Mouse (Mus musculus) cerebellum, postnatal 14 days (tissue): ENCODE measurements around the gene Acsl3.

Source experiments
- DNase-seq, 2 experiments: peaks; one replicate each; pipeline ENCODE4 v3.0.0; 2021; ENCODE audit warnings: mixed read lengths in 2 of 2

Gene Acsl3

GRCm38 (mm10) chr1:78657671-78658440 is at the start of gene Acsl3, which contains the start of gene Utp14b:
Gene Acsl3, plus strand, starts transcription at chr1:78657825.
Gene Utp14b, plus strand, starts transcription at chr1:78658038.
- DNase-seq: peak; percentile 97 to 98

DNA sequence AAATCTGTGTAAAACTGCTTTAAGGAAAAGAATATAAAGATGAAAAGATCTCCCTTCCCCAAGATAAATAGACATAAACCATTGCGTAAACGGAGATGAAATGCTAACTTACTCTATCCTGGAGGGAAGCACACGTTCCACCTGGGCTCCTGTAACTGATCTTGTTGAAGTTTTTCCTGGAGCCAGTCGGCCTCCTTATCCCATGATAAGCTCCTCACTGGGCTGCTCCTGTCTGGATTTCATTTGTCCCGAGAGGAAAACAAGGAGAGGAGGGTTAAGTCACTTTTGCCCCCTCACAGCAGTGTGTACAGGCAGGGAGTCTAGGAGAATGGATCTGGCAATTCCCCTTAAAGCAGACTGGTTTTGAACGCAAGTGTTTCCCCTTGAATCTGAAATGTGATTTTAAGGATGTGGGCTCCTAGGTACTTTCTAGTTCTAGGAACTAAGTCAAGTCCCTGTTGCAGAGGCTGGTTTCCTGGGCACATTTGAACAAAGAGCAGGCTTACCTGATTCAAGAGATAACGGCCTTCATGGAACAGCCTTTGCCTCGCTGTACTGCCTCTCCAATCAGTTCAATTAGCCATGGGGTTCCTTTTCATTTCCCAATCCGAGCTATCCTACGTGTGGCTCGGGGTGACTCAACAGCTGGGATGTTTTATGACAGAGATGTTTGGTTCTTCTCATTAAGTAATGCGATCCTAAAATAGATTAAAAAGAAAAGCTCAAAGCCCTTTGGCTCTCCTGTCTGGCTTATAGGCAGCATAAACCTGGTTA is 48.3 kb upstream of the Acsl3 start:
- no peak for DNase-seq

DNA sequence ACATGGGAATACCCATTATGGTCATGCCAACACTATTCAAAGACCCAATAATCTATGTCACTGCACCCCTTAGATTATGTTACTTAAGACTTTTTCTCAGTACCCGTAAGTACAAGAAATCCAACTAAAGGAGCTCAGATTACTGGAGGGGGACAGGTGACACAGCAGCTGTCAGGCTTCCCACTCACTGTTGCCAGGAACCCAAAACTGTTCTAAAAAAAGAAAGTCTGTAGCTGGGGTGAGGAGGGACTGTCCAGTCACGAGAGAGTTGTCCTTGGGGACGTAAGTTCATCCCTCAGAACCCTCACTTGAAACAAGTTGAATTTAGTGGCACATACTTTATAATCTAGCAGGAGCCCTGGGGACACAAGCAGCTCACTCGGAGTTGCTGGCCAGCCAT is 46.6 kb upstream of the Acsl3 start:
- DNase-seq: no peak

- no peak for DNase-seq
Measured at GRCm38 (mm10) chr1:78612959-78613358, 44.7 kb upstream of the Acsl3 start.

GRCm38 (mm10) chr1:78624352-78624751 is 33.3 kb upstream of the Acsl3 start:
- no peak for DNase-seq

DNA sequence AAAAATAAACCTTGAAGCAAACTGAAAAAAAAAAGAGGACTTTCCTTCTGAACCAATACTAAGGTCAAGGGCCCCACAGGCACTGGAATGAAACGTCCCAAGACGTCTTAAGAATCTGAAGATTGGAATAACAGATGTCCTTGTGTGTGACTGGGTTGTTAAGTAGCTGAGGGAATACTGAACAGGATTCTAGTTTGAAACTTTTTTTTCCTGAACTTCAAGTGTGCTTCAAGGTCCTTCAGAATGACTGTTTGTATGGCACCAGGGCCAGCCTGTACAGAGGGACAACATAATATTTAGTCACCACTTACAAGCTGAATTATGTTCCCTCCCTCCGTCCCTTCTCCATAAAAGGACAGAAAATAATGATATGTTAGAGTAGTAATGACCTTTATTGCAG is 23.1 kb upstream of the Acsl3 start:
- no peak for DNase-seq

GRCm38 (mm10) chr1:78640871-78641270 is 16.8 kb upstream of the Acsl3 start:
- DNase-seq: no peak

DNA sequence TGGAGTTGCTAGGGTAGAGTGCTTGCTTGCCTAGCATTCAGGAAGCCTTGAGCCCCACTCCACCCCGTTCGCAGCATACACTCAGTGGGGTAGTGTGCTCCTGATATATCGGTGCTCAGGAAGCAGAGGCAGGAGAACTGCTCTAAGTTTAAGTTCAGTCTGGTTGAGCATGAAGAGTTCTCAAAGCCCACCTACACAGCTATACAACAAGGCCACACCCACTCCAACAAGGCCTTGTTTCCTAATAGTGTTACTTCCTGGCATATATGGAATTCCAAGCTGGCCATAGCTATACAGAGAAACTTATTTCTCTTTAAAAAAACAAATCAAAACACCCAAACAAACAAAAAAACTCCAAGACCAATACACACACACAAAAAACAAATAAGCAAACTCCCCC is 15.8 kb upstream of the Acsl3 start:
- DNase-seq: no peak

DNA sequence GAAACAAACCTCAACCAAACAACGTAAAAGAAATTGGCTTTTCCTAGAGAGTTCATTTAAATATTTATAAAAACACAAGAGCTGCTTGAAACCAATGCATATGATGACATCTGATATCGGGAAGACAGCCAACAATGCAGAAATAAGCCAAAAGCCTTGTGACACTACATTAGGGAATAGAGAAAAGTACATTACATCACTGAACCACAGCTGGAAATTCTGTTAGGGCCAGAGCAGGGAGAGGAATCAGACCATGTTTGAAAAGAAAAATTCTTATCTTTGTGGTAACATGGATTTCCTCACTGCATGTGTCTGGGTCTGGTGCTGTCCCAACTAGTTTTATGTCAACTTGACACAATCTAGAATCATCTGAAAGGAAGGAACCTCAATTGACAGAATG is 15.4 kb upstream of the Acsl3 start:
- DNase-seq: no peak

- DNase-seq: no peak
Measured at GRCm38 (mm10) chr1:78647317-78647885, 10.2 kb upstream of the Acsl3 start.

DNA sequence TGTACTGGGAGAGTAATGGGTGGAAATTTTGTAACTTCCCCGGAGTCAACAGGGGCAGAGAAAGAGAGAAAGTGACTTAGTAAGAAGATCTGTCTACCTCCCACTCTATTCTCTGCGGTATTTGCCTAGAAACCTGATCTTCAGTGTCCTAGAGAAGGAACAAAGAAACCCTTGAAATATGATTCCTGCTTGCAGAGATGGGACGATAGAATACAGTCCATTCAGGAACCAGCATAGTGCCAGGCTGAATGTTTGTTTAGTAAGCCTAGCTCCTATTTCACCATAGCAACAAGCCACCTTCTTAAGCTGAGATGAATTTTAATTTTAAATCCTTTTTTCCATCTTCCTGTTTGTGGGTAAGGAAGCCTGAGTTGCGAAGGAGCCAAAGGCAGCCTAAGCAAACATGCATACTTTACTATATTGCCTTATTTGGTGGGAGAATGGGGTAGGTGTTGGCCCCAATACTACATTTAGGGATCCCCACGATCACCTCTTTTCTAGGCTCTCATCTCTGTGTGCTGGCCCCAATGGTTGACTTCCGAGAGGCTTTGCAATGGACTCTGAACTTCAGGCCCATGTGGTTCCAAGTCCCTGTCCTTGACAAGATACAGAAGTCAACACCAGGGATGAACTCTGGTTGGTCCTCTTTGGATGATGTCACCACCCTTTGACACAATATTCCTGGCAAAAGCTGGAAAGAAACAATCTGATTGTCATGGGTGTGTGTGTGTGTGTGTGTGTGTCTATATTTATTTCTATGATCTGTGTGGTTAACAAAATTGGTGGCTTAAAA is 8.2 kb upstream of the Acsl3 start:
- DNase-seq: no peak

DNA sequence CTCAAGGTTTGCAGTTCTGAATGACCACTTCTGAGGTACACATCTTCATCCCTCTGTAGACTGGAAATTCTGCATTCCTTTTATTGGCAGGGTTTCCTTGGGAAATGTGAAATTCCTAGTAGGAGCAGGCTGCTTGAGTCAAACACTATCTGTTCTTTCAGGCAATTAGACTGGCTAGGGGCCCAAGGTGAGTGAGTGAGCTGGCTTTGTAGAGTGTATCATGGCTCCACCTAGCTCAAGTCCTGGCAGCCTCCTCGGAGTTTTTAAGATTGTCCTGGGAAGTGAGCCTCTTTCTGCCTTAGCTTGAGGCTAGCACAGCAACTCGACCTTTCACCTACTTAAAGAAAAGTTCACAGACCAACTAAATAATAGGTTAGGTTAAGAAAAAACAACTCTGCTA is 1.2 kb upstream of the Acsl3 start:
- peak; percentile 23 to 27 for DNase-seq

- peak in 1 of 2 experiments; percentile 15 for DNase-seq
Measured at GRCm38 (mm10) chr1:78657021-78657629, 500 bp upstream of the Acsl3 start.

GRCm38 (mm10) chr1:78658441-78659269 is 1.0 kb downstream of the Acsl3 start:
- DNase-seq: peak; percentile 19 to 21

GRCm38 (mm10) chr1:78659270-78659823 is 1.7 kb downstream of the Acsl3 start:
- DNase-seq: peak in 1 of 2 experiments; percentile 17

GRCm38 (mm10) chr1:78664326-78664725 is 6.7 kb downstream of the Acsl3 start:
- peak; percentile 12 to 30 for DNase-seq

GRCm38 (mm10) chr1:78665954-78666499 is 8.4 kb downstream of the Acsl3 start:
- DNase-seq: no peak

- no peak for DNase-seq
Measured at GRCm38 (mm10) chr1:78666585-78666984, 9.0 kb downstream of the Acsl3 start.

GRCm38 (mm10) chr1:78682291-78682690 is 24.7 kb downstream of the Acsl3 start:
- DNase-seq: no peak

DNA sequence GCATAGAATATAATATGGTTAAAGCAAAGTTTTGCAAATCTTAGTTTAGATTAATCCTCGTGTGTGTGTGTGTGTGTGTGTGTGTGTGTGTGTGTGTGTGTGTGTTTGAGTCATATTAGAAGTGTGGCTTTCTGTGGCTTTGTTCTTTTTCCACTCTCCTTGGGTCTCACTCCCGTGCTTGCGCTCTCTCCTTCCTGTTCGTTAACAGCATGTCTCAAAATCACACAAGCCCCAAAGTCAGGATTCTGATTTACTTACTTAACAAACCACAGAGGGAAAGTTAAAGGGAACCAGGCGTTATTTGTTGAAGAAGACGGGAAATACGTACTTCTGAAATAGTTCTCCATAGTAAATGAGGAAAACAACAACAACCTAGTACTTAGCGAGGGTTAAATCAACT is 26.5 kb downstream of the Acsl3 start:
- DNase-seq: no peak

GRCm38 (mm10) chr1:78686872-78687271 is 29.2 kb downstream of the Acsl3 start:
- peak; percentile 47 to 48 for DNase-seq
